Mouse (Mus musculus): ENCODE results near the gene Mllt10. TPM values are rescaled to one million over a fixed set of nuclear protein-coding genes. Genes with fewer than 3 reads are reported as not detected.

The Mllt10 gene
- polyA plus RNA-seq, 2 experiments = 33.4 to 52.7 TPM

DNA sequence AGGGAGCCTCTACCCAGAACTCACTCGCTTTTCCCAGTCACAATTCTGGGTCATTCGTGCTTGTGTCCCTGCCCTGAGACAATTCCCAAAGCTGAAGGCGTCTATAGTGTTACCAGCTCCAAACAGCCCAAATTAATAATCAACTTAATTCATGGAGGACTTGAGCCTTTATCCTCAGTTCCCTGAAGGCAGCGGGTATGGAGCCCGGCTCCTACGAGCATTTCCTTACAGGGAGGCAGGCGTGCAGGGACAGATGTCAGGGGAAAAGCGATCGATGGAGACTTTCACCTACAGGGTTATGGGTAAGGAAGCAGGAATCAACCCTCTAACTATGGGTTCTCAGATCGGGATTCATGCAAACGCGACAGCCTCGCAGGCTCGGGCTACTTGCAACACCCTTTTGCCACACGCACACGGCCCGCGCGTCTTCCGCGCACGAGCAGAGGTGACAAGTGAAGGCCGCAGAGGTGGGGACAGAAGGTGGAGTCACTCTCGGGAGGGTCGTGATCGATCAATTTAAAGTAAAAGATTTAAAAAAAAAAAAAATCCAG, 23.7 kb upstream of the Mllt10 start:
- Histone ChIP-seq H3K27me3 (ENCODE audit: control insufficient read depth, insufficient read depth, low read length) (no peaks in the 10 kb centered on the region), H3K27ac (replicated peaks; ENCODE audit: low read depth, low read length) (peak overlapping the region; percentile 45; the same call in 1 of the 2 replicates), H3K4me1 (ENCODE audit: control insufficient read depth, insufficient read depth, low read length) (peaks cover 25% of the 10 kb centered on the region), H3K4me3 (replicated peaks; ENCODE audit: low read length) (peak overlapping the region; percentile 43), H3K4me2 (replicated peaks; ENCODE audit: low read depth, low read length, severe bottlenecking) (peak overlapping the region; percentile 97), H3K9ac (ENCODE audit: low read depth, low read length, severe bottlenecking) (peak overlapping the region; percentile 83), H3K9me3 (ENCODE audit: control insufficient read depth, low read length) (no peaks in the 10 kb centered on the region), H3K36me3 (ENCODE audit: control insufficient read depth, insufficient read depth, low read length) (no peaks in the 10 kb centered on the region)
- 0 out of 2 replicates have a peak, but pooled peaks have one; percentile 1 for TF ChIP-seq POLR2A (IDR thresholded peaks at IDR 0.05; ENCODE audit: borderline replicate concordance, extremely low read depth, insufficient read depth, insufficient read length)
- ATAC-seq (ENCODE audit: low FRiP score, low read depth) (no peak), DNase-seq (ENCODE audit: low spot score) (no peak)
- 5% methylated on average over 26 of the region's 26 CpGs for WGBS

DNA sequence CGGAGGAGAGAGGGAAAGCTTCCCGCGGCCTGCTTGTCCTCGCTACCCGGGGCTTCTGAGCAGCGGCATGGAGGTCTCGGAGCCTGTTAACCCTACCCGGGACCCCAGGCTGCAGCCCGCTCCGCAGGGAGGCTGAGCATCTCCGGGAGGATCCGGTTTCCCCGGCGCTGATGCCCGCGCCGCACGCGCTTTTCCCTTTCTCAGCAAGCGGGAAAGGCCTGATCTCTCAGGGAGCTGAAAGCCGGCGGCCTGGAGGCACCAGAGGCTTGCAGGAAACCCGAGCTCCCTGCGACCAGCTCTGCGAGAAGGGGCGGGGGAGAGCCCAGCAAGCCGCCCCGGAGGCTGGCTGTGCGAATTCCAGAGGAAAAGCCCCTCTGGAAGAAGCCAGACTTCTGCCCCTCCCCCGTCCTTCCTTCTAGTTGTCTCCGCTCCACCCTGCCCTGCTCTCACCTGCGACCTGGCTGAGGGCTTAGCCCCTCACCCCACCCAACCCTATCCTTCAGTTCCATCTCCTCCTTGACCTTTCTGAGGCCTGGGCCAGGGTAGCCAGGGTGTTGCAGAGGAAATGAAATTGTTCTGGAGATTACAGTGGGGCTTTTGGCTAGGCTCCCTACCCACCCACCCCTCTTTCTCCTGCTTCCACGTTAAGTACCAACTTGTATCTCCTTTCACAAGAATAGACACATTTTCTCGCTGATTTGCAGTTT, 23.1 kb upstream of the Mllt10 start:
- 3% methylated on average over 33 of the region's 34 CpGs for WGBS

DNA sequence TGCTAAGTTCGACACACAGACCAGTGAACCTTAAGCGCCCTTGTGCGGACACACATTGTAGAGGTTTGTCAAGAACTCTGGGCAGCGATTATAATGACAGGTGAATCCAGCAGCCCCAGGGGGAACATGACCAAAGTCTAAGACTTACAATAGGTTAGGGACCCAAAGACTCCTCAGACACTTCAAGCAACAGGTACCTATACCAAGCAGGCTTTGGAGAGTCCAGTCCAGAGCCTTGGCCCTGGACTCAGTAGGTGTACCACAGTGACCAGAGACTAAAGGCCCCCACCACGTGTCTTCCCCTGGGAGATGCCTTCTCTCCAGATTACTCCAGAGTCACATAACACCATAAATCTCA, 22.5 kb upstream of the Mllt10 start:
- 65% methylated on average over 5 of the region's 5 CpGs for WGBS
- DNase-seq (ENCODE audit: low spot score) (no peak), ATAC-seq (ENCODE audit: low FRiP score, low read depth) (no peak)
- H3K27ac ChIP-seq (replicated peaks; ENCODE audit: low read depth, low read length) = no peak overlapping the region
- no peak overlapping the region for H3K9ac ChIP-seq (ENCODE audit: low read depth, low read length, severe bottlenecking)
- H3K4me2 ChIP-seq (replicated peaks; ENCODE audit: low read depth, low read length, severe bottlenecking) = peak overlapping the region; percentile 97; the same call in 1 of the 2 replicates
- no peak for TF ChIP-seq POLR2A (IDR thresholded peaks at IDR 0.05; ENCODE audit: borderline replicate concordance, extremely low read depth, insufficient read depth, insufficient read length)
- H3K27me3 ChIP-seq (ENCODE audit: control insufficient read depth, insufficient read depth, low read length) = no peaks in the 10 kb centered on the region
- H3K36me3 ChIP-seq (ENCODE audit: control insufficient read depth, insufficient read depth, low read length) = no peaks in the 10 kb centered on the region
- H3K4me3 ChIP-seq (replicated peaks; ENCODE audit: low read length) = no peak overlapping the region
- H3K9me3 ChIP-seq (ENCODE audit: control insufficient read depth, low read length) = no peaks in the 10 kb centered on the region
- peaks cover 19% of the 10 kb centered on the region for H3K4me1 ChIP-seq (ENCODE audit: control insufficient read depth, insufficient read depth, low read length)

More for the DNA sequence above, 23.1 kb upstream of the Mllt10 start:
- DNase-seq (ENCODE audit: low spot score) (peak; percentile 76), ATAC-seq (ENCODE audit: low FRiP score, low read depth) (peak; percentile 31; the same call in 1 of the 2 replicates)
- Histone ChIP-seq H3K4me3 (replicated peaks; ENCODE audit: low read length) (peak overlapping the region; percentile 43), H3K36me3 (ENCODE audit: control insufficient read depth, insufficient read depth, low read length) (no peaks in the 10 kb centered on the region), H3K27ac (replicated peaks; ENCODE audit: low read depth, low read length) (peak overlapping the region; percentile 45; the same call in 1 of the 2 replicates), H3K4me2 (replicated peaks; ENCODE audit: low read depth, low read length, severe bottlenecking) (peak overlapping the region; percentile 97), H3K4me1 (ENCODE audit: control insufficient read depth, insufficient read depth, low read length) (peaks cover 20% of the 10 kb centered on the region), H3K27me3 (ENCODE audit: control insufficient read depth, insufficient read depth, low read length) (no peaks in the 10 kb centered on the region), H3K9ac (ENCODE audit: low read depth, low read length, severe bottlenecking) (peak overlapping the region; percentile 83), H3K9me3 (ENCODE audit: control insufficient read depth, low read length) (no peaks in the 10 kb centered on the region)
- TF ChIP-seq POLR2A (IDR thresholded peaks at IDR 0.05; ENCODE audit: borderline replicate concordance, extremely low read depth, insufficient read depth, insufficient read length) = no peak

DNA sequence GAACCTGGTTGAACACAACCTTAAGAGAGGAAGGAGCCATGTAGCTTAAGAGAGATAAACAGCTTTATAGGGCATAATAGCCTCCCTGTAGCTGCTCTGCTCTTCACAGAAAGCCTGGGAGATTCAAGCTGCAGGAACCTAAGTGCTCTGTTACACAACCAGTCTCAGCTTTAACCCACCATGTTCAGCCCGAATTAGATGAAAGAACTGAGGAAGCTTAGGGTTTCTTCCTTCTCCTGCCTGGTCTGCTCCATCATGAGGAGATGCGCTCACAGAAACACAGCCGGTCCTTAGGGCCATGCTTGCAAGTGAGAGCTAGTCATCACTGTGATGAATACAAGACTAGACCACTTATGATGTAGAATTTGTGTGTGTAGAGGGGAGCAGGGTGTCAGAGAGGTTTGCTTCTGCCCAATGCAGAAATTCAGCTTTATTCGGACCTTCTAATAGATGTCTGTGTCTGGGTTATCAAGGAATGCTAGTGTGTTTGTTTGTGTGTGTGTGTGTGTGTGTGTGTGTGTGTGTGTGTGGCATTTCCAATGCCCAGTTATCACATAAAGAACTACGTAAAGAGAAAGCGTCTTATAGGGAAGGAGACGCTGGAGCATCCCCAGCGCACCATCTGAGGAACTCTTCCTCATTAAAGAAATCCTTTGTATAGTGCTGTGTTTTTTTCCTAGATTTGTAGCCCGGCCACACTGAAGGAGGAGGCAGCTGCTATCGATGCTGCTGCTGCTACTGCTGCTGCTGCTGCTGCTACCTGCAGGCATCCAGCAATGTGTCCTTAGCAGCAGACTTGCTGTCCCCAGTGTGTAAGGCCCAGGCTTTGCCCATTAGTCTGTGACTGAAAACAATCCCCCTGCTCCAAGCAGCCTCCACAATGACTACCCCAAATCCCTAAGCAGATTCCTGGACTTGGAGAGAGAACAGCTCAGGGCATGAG, 21.6 kb upstream of the Mllt10 start:
- no peaks in the 10 kb centered on the region for H3K9me3 ChIP-seq (ENCODE audit: control insufficient read depth, low read length)
- no peaks in the 10 kb centered on the region for H3K27me3 ChIP-seq (ENCODE audit: control insufficient read depth, insufficient read depth, low read length)
- no peak overlapping the region for H3K9ac ChIP-seq (ENCODE audit: low read depth, low read length, severe bottlenecking)
- DNase-seq (ENCODE audit: low spot score) = no peak
- WGBS = 57% methylated on average over 10 of the region's 10 CpGs
- peaks cover 19% of the 10 kb centered on the region for H3K4me1 ChIP-seq (ENCODE audit: control insufficient read depth, insufficient read depth, low read length)
- no peak for TF ChIP-seq POLR2A (IDR thresholded peaks at IDR 0.05; ENCODE audit: borderline replicate concordance, extremely low read depth, insufficient read depth, insufficient read length)
- no peak overlapping the region for H3K27ac ChIP-seq (replicated peaks; ENCODE audit: low read depth, low read length)
- no peak for ATAC-seq (ENCODE audit: low FRiP score, low read depth)
- no peak overlapping the region for H3K4me3 ChIP-seq (replicated peaks; ENCODE audit: low read length)
- H3K4me2 ChIP-seq (replicated peaks; ENCODE audit: low read depth, low read length, severe bottlenecking) = no peak overlapping the region
- H3K36me3 ChIP-seq (ENCODE audit: control insufficient read depth, insufficient read depth, low read length) = no peaks in the 10 kb centered on the region
